Mouse (Mus musculus) cerebellum, adult 2 months (tissue): ENCODE data around the gene Chrna10. TPM values are rescaled to one million over a fixed set of nuclear protein-coding genes. Genes with fewer than 3 reads are reported as not detected.

Experiments
- DNase-seq, 2 experiments: peaks; one replicate each; pipeline ENCODE4 v3.0.0; 2021
- H3K27ac ChIP-seq: fragments of 200-500 bp; 2 replicates; pipeline ENCODE4 v1.5.1; 2012; ENCODE audit warnings: low read length, control low read depth, inconsistent platforms; ENCODE audit not compliant: insufficient read depth
- H3K27me3 ChIP-seq: fragments of 200-500 bp; 2 replicates; pipeline ENCODE4 v1.6.1; 2012; ENCODE audit warnings: inconsistent platforms, mild to moderate bottlenecking, low read length, moderate library complexity; ENCODE audit not compliant: control insufficient read depth, insufficient read depth
- H3K4me1 ChIP-seq: fragments of 200-500 bp; 2 replicates; pipeline ENCODE4 v1.6.1; 2011; ENCODE audit warnings: low read length; ENCODE audit not compliant: control insufficient read depth, insufficient read depth
- H3K4me3 ChIP-seq: fragments of 200-500 bp; replicated peaks from 2 replicates; pipeline ENCODE3; 2011; ENCODE audit warnings: mild to moderate bottlenecking, low read depth, low read length, control low read depth; ENCODE audit not compliant: insufficient read depth
- CTCF ChIP-seq: fragments of 200-500 bp; IDR thresholded peaks from 2 replicates; pipeline ENCODE4 v1.5.1; 2011; ENCODE audit warnings: low read depth, mild to moderate bottlenecking, control low read depth, low read length, moderate library complexity, borderline replicate concordance; ENCODE audit not compliant: insufficient read depth
- POLR2A ChIP-seq: fragments of 200-500 bp; IDR thresholded peaks from 2 replicates; pipeline ENCODE4 v1.6.1; 2011; ENCODE audit warnings: low read length, control low read depth, borderline replicate concordance; ENCODE audit not compliant: insufficient read depth
- WGBS: fragments of 180-500 bp; shearing (Covaris S2); methylation state at CpG from one replicate; pipeline ENCODE4 v1.1.7; 2018; 5-methylcytosine and 5-hydroxymethylcytosine counted together
- polyA plus RNA-seq: library from polyadenylated mRNA; depleted of rRNA; stranded (reverse); fragments of >200 nt; gene quantifications from 2 replicates; pipeline ENCODE4 v1.2.3, GENCODE M21; 2012; rRNA removed

Chrna10 gene
- polyA plus RNA-seq, result 0.05 and 0.08 TPM in 2 replicates

DNA sequence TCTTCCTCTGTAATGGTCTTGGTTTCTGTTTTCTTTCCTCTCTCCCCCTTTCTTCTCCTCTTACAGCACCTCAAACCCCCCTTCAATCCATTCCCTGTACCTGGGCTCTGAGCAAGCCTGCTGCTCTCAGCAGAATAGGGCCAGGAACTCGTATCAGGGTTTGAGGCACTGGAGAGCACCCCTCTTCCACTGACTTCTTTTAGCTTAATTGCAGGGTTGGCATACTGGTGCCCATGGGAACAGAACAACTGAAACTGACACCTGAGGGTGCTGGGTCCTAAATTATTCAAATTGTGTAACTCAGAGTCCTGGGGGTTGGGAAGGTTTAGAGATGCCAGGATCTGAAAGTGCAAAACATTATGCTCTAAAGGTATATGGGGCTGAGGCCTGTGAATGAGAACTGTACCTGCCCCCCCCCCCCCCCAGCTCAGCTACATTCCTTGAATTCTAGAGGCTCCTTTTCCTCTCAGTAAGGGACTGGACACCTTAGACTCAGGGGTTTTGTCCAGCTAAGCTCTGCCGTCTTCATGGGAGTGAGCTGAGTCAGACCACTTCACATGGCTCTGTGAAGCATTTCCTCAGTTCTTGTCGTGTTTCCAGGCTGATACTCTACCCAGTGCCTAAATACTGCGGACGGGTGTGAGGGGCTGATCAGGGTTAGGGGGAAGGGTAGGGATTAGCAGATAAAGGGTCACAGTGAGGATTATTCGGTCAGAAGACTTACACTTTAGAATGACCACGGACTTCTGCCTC is at the start of gene Chrna10:
Chrna10 (minus strand) TSS at position 250 of the 753 bp plus-strand sequence.
- 56% methylated on average over 7 of the region's 7 CpGs for WGBS
- H3K4me1 ChIP-seq, result no peaks in the 10 kb centered on the region
- no peaks in the 10 kb centered on the region for H3K27me3 ChIP-seq
- H3K4me3 ChIP-seq, result no peak within 1 kb of the TSS
- no peak within 1 kb of the TSS for H3K27ac ChIP-seq
- no peak for DNase-seq
- TF ChIP-seq CTCF (no peak), POLR2A (no peak)

DNA sequence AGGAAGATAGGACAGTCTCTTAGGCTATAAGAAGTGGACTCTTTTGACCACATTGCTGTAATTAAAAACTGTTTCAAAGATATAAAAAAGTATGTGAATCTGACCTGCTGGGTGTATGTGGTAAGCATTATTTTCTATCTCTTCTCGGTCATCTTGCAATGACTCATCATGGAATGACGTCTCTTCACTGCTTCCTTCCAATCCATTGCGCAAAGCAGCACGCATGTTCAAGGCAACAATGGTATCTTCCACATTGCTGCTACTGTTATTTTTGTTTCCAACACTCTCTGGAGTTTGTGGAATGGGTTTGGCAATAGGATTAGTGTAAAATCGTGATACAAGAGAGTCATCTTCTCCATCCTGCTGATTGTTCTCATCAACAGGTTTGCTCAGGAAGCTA is 37.1 kb upstream of the Chrna10 start:
- no peaks in the 10 kb centered on the region for H3K27me3 ChIP-seq
- no peak overlapping the region for H3K27ac ChIP-seq
- DNase-seq, result no peak
- TF ChIP-seq POLR2A (no peak), CTCF (no peak)
- H3K4me1 ChIP-seq, result no peaks in the 10 kb centered on the region
- no peak overlapping the region for H3K4me3 ChIP-seq
- 95% methylated on average over 5 of the region's 5 CpGs for WGBS

DNA sequence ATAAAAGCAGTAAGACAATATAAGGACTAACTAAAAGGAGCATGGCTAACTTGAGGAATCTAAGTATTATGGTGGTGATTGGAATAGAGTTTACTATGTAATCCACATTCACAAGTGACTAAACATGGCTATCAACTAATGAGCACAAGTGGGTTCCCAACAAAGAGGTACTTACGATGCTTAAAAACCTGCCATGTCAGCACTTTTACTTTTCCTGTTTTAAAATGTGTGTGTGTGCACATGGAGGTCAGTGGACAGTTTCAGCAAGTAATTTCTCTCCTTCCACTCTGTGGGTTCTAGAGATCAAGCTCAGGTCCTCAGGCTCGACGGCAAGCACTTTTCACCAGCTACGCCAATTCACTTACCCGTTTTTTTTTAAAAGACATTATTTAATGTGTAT is 21.3 kb upstream of the Chrna10 start:
- no peak for DNase-seq
- Histone ChIP-seq H3K27ac (no peak overlapping the region), H3K4me3 (no peak overlapping the region), H3K27me3 (no peaks in the 10 kb centered on the region), H3K4me1 (no peaks in the 10 kb centered on the region)
- 97% methylated on average over 5 of the region's 5 CpGs for whole genome bisulfite sequencing
- TF ChIP-seq POLR2A (no peak), CTCF (no peak)

DNA sequence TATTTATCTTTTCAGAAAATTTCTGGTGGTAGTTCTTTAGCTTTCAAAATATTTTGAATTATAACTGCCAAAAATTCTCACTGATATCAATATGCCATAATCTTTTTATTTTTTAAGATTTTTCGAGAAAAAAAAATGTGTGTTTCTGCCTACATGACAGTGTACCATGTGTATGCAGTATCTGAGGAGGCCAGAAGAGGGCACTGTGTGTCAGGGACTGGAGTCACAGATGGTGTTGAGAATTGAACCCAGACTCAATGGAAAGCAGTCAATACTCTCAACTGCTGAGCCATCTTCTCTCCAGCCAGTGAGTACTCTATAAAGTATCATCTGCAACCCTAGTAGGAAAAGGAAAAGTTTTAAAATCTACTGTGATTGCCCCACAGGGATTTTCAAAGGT is 20.8 kb upstream of the Chrna10 start:
- TF ChIP-seq POLR2A, result no peak
- peak; percentile 40; the same call in 1 of the 2 replicates for TF ChIP-seq CTCF
- Histone ChIP-seq H3K4me3 (no peak overlapping the region), H3K4me1 (no peaks in the 10 kb centered on the region), H3K27ac (no peak overlapping the region), H3K27me3 (no peaks in the 10 kb centered on the region)
- no peak for DNase-seq
- 85% methylated on average over 1 of the region's 1 CpGs for WGBS

DNA sequence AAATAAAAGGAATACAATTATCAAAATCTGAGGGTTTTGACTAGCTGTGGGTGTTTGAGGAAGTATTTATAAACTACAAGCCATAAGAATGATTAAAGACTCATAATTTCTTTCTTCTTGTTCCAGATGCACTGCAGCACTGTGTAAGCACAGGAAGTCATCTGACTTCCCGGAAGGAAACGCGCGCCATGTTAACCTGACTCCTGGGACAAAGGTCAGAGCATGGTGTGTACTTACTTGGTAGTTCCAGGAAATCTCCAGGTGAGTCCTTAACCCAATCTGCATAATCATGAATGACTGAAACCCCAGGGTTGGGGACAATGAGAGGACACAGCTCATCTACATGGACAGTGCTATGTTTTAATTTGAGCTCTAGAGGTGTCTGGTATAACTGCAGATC is 15.8 kb upstream of the Chrna10 start:
- DNase-seq, result no peak
- WGBS, result 90% methylated on average over 4 of the region's 4 CpGs
- no peaks in the 10 kb centered on the region for H3K4me1 ChIP-seq
- no peak overlapping the region for H3K27ac ChIP-seq
- no peaks in the 10 kb centered on the region for H3K27me3 ChIP-seq
- no peak overlapping the region for H3K4me3 ChIP-seq
- TF ChIP-seq CTCF, result no peak
- no peak for TF ChIP-seq POLR2A

DNA sequence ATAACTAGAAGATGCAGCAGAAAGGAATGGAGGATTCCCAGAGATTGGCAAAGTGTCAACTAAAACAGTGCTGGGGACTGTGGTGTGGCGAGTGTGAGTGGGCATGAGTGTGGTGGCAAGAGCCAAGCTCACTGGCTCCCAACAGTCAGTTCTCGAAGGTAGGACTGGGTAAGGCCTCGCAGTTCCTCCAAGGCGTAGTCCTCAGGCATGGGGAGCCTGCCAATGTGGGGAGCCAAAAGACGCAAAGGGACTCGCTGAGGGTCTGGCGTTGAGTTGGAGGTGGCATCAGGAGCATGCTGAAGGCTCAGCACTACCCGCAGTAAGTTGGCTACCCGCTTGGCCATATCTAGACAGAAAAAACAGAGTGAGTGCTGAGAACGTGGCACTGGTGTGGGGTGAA is 3.7 kb upstream of the Chrna10 start:
- TF ChIP-seq POLR2A (no peak), CTCF (no peak)
- DNase-seq, result no peak
- Histone ChIP-seq H3K4me1 (no peaks in the 10 kb centered on the region), H3K27ac (no peak overlapping the region), H3K27me3 (no peaks in the 10 kb centered on the region), H3K4me3 (no peak overlapping the region)
- WGBS, result 24% methylated on average over 10 of the region's 10 CpGs

DNA sequence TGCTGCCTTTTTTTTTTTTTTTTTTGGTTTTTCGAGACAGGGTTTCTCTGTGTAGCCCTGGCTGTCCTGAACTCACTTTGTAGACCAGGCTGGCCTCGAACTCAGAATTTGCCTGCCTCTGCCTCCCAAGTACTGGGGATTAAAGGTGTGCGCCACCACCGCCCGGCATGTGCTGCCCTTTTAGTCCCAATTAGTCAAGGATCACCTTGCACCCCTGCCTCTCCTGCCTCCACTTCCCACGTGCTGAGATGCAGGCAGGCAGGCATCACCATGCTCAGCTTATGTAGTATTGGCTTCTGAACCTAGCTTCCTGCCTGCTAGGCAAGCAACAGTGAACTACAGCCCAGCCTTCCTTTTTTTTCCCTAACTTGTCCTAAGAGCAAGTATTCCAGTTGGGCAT is 754 bp upstream of the Chrna10 start:
- WGBS, result 81% methylated on average over 6 of the region's 6 CpGs
- H3K27me3 ChIP-seq, result no peaks in the 10 kb centered on the region
- no peak overlapping the region for H3K27ac ChIP-seq
- TF ChIP-seq POLR2A (no peak), CTCF (no peak)
- no peaks in the 10 kb centered on the region for H3K4me1 ChIP-seq
- no peak for DNase-seq
- H3K4me3 ChIP-seq, result no peak overlapping the region

DNA sequence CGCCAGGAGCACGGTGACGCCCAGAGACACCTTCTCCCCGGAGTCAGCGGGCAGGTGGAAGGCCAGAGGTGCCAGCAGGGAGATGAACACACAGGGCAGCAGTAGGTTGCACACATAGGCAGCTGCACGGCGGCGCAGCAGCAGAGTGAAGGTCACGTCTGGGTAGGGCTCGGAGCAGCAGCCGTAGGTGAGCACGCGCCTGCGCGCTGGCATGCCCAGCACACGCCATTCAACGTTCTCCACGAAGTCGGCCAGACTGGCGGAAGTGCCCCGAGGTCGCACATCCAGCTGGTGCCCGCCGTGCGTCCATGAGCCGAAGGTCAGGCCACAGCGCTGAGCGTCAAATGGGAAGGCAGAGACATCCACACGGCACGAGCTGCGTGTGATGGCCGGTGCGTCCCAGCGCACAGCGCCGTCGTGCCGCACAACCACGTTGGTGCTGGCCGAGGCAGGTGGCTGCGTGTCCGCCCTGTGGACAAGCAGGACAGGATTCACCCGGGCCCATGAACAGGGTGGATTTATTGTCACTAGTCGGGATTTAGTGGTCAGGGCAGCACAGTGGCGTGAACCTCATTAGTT is 3.4 kb downstream of the Chrna10 start:
- Histone ChIP-seq H3K27ac (no peak overlapping the region), H3K27me3 (no peaks in the 10 kb centered on the region), H3K4me3 (no peak overlapping the region), H3K4me1 (no peaks in the 10 kb centered on the region)
- WGBS, result 84% methylated on average over 45 of the region's 45 CpGs
- TF ChIP-seq CTCF (no peak), POLR2A (no peak)
- no peak for DNase-seq
